Mouse (Mus musculus) yolk sac, embryonic 10.5 days (tissue): ENCODE results near the gene Nos1.

Source experiments
- DNase-seq: peaks from one replicate; pipeline ENCODE4 v3.0.0-alpha.2; 2017; ENCODE audit warnings: low spot score

The Nos1 gene

DNA sequence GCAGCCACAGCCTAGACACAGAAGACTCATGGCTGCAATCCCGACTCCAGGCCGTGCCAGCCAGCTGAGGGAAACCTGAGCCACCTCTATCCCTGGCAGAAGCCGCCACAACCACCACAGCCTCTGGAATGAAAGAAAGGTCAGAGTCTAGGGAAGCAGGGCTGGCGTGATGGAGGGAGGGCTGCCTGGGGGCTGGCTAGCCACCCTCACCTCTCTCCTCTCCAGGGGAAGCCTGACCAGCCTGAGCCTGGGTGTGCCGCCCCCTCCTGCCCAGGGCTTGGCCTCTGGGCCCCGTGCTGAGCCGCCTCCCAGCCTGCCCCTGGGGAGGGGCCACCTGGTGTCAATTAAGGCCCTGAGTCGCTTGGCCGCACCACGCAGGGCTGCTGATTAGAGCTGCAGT lies at the start of gene Nos1:
Nos1 (plus strand) TSS at position 352 of the 400 bp plus-strand sequence.
- no peak for DNase-seq

DNA sequence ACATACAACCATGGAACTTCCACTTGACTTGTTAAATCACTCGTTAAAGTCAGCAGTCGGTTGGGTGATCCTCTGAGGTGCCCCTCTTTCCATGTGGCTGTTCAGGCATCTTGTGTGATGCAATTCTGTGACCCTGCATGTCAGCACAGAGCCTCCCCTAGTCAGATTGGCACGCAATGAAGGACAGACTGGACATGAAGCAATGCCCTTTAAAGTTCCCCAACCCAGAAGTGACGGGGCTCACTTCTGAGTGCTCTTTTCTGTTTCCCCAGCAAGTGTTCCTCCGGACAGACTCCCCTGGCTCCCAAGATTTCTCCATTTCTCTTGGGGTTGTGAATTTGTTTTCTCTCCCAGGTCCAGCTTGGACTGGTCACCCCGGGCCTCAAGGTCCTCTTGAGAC lies 49.5 kb upstream of the Nos1 start:
- DNase-seq: no peak

DNA sequence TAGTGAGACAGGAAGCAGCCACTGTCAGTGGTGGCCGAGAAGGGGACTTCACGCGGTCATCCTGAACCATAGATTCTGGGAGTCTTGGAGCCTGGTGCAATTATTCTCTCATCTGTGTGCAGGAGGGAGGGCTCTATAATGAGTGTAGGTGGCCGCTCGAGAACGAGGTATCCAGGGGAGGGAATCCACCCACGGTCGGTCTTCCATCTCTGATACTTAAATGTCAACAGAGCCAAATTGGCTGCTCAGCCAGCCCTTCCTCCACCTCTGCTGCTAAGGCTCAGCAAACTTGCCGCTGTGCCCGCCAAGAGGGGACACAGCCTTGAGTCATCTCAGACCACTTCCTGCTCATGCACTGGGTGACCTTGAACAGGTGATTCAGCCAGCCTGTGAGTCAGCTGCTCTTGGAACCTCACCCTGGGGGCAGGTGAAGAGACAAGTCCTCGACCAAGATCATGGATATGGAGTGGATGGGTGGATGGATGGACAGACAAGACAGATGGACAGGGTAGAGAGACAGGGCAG lies 36.1 kb upstream of the Nos1 start:
- DNase-seq: no peak

DNA sequence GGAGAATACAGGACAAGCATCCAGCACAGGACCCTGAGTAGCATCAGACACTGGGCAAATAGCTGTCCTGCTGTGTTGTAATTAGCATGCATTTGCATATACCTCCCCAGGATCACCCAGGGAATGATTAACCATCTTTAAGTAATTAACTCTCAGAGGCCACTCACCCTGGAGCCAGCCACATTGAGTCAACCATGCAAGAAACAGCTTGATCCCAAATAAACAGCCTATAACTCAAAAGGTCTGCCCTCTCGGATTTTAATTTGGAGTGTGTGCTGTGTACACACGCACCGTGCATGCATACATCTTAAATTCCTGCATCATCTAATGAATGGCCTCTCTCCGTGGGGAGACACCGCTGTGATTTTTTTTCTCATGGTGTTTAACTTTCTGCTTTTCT lies 31.5 kb upstream of the Nos1 start:
- no peak for DNase-seq

DNA sequence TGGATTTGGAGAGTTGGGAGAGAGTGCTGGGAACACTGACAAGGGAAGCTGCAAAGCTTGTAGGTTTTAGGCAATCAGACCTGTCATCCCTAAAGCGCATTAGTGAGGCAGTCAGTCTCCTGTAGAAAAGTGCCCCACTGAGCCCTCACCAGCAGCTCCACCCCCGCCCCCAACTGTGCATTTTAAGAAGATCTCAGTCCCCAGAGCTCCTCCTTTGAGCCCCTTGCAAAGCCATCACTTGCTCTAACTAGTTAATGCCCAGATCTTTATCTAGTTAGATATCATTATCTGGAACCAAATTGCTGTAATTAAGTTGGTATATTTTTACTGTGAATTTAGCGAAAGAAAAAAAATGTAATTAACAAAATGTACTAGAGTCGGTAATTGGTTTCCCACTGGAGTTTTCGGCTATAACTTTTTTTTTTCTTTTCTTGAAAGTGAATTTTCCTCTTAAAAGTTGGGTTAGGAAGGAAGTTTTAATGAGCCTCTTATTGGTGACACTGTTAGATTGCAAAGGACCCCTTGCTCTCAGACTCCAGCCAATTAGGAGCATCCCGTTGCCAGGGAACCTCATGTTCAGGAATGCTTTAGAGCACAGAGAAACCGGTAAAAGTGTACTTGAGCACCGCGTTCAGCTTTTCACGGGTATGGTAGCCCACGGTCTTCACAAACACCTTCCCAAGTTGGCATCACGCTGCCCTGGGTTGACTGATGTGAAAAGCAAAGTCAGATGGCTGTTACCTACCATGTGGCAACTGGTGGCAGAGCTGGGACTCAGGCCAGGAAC lies 22.9 kb upstream of the Nos1 start:
- no peak for DNase-seq

DNA sequence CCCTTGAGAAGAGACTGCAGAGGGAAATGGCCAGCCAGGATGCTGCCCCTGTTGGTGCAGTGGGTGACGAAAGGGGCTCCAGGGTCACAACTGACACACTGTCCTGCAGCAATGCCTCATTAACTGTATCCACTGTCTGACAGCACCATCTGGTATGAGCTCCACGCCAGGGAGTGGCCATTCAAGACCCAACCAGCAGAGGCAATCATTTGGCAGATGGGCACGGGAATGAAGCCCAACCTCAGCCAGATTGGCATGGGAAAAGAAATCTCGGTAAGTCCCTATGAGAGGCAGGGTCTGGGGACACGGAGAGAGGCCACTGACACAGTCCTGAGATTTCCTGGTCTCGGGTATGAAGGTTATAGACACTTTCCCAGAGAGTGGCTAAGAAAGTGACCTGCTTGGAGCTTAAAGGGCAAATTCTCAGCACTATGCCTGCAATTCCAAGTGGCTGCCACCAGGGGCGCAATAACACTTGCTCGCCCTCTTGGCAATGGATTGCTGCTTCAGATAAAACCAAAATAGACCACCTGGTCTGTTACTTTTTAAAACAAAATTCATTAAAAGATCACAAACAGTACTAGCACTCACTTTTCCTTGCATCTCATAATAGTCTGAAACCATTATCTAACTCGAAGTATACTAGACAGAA lies 19.5 kb upstream of the Nos1 start:
- no peak for DNase-seq

DNA sequence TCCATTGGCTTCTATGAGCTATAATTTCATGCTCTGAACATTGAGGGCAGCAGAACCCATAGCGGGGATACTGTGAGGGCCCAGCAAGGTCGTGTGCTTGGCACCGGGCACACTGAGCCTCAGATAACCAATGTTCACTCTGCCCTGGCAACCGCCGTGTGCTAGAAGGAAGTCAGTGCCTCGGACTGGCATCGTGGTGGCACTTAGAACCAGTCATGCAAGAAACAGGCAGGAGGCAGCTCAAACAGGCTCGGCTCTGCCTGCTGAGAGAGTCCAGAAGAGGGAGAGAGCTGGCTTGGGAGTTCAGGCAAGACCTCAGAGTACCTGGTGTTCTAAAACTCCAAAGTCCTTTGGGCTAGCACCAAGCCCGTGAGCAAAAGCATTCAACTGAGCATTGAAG lies 16.3 kb upstream of the Nos1 start:
- DNase-seq: no peak

DNA sequence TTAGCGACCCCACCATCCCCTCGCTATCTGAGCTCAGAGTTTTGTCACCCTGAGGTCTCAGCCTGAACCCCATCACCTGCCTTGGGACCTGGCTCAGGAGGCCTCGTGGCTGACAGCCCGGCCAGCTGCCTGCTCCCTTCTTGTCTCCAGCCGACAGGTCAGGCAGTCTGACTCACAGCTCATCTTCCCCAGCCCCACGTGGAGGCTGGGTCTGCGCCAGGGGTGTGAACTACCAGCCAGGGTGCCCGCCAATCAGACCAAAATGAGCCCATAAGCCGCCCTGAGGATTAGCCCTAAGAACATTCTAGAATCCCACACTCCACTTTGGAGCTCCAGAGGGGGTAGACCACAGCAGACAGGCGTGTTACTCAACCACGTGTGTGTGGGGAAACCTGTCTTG lies 1.7 kb upstream of the Nos1 start:
- DNase-seq: no peak

DNA sequence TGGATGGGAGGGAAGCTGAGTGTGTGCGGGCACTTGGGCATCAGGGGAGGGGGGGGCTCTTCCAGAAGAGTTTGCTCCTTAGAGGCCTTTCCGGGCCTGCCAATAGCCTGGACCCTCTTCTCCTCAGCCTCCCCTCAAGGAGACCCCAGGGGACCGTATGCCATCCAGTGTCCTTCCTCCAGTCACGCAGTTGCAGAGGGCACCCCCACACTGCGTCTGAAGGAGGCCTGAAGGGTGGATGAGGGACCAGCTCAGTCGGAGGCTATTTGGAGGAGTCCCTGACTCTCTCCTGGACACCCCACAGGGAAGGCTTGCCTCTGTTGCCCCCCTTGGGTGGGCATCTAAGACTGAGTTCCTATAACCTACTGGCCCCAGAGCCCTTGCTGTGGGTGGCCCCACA lies 346 bp downstream of the Nos1 start:
- no peak for DNase-seq

DNA sequence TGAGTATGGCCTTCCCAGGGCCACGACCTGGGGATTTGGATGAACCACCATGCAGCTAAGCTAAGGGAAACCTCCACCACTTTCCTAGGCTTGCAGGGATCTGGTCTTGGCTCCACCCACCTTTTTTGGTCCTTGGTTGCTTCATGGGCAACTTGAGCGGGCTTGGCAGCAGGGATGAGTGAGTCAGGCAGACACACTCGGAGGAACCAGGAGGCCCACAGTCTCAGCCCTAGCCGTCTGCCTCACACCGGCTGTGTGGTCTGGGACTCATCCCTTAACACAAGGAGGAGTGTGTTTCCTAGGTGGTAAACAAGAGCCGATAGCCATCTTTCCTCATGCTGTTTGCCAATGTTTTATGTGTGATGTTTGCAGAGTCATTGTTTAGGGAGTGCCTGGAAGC lies 9.2 kb downstream of the Nos1 start:
- no peak for DNase-seq

DNA sequence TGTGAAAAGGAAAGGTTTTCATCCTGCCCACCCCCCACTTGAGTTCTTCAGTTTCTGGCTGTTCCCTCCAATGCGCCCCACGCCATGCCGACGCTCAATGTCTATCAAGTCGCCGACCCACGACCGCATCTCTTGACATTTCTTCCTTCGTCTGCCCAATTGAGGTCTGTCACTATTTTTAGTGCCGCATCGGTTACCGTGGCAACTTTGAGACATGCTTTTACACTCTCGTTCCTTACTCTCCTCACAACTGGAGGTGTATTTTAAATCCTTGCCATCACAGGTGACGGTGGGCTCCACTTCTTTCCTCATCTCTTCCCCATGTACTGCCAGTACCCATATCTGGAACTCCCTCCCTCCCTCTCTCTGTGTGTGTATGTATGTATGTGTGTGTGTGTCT lies 11.0 kb downstream of the Nos1 start:
- no peak for DNase-seq

DNA sequence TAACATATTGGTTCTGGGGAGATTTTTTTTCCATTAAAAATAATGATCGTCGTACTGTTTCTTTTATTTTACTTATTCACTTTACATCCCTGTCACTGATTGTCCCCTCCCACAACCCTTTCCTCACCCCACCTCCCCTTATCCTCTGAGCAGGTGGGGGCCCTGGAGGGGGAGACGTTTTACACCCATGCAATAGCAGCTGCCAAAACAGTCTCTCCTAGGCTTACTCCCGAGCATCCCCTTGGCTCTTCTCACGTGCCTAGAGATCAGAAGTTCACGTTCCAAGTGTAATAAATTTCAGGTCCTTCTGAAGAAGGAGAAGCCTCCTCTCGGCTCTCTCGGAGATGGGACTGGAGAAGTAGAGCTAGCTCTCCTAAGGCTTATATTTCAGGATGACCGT lies 20.0 kb downstream of the Nos1 start:
- DNase-seq: no peak

DNA sequence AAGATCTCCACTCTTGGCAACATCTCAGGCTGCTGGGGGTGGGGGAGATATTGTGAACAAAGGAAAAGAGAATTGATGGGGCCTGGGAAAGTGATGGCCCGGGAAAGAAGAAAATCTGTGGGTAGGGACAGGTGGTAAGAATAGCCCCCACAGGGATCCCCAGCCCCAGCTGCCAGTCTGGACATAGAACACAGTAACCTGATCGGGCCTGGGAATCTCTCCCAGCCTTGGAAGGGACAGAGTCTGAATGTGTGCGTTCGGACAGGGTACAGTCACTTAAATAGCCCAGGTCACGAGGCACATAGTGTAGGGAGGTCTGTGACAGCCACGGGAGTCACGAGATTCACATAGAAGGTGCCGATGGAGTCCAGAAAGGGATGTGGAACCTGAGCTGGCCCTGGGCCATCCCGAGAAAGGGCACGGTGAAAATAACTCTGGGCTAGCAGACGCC lies 21.3 kb downstream of the Nos1 start:
- DNase-seq: no peak

DNA sequence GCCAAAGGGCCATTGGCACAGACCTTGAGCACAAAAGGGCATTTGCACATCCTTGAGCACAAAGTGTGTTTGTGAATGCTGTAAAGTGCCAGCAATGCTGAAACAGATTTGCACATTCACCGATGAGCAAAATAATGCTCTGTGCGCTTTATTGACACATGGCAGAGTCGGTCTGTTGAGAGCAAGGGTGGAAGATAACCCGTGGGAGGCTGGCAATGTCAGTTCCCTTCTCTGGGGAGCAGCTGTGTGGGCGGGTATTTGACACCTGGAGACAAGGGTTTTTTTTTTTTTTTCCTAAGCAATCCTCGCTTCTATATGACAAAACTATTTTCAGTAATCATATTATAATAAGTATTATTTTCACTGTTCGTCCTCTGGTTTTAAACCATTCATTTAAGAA lies 22.7 kb downstream of the Nos1 start:
- no peak for DNase-seq

DNA sequence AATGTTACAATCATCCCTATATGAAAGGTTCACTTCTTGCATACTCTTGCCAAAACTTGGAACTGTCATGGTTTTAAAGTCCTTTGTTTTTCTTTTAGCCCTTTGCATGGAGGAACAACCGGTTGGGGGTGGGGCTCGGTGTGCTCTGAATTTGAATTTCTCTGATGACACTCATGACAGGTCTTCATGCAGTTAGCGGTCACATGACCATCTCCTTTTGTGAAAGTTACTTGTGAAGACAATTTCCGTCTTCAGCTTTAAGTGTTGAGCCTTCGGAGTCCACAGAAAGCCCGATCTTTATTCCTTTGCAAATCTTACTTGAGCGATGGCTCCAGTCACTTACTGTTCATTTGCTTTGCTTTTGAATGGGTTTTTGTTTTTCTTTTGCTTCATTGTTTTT lies 30.1 kb downstream of the Nos1 start:
- DNase-seq: no peak

DNA sequence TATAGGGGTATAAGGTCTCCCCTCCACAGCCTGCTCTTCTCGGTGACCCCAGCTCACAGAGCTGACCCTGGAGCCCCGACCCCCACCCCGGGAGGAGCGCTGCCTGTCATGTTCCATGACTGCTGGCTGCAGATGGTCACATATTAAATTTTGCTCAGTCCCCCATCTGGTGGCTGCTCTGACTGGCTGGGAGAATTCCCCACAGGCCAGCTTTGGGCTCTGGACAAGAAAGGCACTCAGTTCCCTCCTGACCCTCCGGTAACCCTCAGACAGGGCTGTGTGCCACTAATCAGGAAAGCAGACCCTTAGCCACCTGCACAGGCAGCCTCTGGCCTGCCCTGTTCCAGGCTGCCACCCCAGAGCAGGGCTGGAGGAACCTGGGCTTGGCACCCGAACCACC lies 38.0 kb downstream of the Nos1 start:
- no peak for DNase-seq

DNA sequence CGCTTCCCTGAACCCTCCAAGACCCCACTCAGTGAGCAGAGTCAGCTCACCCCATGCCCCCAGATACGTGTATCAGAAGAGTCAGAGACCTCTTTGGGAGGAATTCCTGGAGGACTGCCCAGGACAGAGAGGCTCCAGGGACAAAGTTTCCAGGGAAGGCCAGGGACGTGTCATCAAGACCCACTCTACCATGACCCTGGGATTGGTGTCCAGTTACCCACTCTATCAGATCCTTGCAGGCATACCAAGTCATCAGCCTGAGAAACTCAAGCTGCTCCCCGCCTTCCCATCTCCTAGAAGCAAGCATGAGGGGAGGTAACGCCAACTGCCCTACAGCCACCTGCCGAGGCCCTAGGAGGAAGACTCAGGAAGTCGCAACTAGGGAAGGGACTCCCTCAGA lies 39.6 kb downstream of the Nos1 start:
- DNase-seq: no peak

DNA sequence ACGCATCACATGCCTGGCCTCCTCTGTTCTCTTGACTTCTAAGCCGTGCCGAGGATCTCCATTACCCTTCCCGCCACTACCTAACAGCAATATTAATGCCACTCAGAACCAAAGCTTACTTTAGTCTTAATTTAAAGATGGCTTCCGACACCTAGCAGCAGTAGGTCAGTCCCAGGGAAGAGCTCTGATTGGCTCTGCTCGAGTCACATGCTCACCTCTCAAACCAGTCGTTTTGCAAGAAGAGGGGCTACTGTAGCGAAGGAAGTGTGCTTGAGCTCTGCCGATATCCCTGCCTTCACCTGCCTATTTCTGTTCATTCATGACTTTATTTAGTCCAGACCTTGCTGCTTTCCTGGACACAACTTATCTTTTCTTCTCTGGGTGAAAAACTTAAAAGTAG lies 43.0 kb downstream of the Nos1 start:
- DNase-seq: no peak

DNA sequence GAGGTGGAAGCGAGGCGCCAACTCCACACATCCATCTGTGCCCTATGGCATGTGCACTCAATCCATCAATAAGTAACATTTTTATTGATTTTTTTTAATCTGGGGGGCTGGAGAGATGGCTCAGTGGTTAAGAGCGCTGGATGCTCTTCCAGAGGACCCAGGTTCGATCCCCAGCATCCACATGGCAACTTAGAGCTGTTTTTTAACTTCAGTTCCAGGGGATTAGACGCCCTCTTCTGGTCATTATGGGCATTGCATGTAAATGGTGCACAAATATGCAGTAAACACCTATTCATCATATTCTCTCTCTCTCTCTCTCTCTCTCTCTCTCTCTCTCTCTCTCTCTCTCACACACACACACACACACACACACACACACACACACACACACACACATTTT lies 43.7 kb downstream of the Nos1 start:
- no peak for DNase-seq

DNA sequence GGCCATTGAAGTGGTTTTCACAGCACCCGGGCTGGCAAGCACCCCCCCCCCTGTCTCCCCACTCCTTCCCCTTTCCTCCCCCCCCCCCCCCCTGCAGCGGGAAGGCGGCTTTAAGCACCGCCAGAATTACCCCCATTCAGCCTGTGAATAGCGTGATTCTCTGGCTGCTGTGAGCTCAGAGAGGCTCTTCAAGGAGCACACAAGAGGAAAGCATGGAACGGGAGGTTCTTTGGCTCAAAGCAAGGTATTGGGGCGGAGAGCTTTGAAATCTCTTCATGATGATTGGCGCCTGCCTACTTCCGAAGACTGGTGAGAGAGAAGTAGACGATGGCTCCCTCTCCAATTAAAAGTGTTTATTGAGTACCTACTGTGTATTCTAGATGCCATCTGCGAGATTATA lies 44.5 kb downstream of the Nos1 start:
- no peak for DNase-seq

DNA sequence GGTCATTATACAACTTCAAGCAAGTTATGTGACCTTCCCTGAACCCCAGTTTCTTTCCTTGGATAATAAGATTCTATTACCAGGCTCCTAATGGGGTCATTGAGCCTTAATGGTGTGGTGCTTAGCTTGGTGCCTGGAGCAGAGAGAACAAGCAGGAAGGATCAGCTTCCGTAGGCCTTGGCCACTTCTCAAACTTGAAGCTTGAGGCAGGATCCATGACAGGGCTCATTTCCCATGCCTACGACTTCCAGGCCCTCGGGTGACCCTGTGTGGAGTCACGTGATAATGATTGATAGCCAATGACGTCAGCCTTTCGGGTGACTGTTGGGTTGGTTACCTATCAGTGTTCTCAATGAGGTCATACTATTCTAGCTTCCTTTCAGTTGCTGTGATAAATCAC lies 46.5 kb downstream of the Nos1 start:
- no peak for DNase-seq

DNA sequence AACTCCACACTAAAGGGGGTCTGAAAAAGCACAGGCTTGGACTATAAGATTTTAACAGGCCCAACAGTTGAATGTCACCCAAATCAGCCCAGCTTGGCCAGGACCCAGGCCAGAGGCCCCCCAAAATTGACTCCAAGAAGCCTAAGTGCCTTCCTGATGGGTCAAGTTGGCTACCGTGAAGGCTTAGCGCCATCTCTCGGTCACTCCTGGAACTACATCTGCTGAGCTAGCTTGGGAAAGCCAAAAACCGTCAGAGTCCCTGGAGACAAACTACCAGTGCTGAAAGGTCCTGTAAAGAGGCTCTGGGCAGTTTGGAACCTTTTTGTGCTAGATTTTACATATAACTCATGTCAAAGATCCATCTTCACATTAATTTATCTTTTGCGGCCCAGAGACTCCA lies 56.1 kb downstream of the Nos1 start:
- peak; percentile 15 for DNase-seq

DNA sequence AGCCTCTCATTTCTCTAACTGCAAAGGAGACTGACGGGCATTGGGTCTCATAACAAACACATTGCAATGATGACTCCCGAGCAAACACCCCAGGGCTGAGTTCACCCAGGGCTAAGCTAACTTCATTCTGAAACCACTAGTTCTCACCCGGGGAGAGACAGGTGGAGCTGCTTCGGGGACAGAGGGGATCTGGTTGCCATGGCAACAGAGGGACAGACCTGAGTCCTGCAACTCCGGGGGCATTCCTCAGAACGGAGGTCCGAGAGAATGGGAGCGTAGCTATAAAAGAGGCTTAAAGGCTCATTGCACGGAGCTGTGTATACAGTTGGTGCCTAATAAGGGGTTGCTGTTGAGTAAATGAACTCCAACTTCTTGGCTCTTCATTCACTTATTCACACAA lies 56.9 kb downstream of the Nos1 start:
- no peak for DNase-seq

DNA sequence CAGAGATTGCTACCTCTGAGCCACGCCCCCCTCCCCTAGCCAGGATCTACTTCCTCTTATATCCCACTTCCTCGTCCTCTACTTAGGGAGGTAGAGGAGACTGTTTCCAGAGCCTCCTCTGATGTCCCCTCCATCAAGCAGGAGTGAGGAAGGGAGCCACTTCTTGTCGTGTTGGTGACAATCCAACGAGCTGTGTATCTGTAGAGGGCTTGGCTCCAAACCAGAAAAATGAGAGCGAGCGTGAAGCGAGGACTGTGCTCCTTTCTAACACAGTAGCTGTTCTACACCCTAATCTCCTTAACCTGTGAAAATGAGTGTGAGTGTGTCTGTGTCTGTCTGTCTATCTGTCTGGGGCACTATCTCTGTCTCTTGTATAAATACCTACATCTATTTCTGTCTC lies 58.7 kb downstream of the Nos1 start:
- no peak for DNase-seq
